Mouse (Mus musculus) intestine, embryonic 16.5 days (tissue): ENCODE data around the gene Alg5. TPM values are rescaled to one million over a fixed set of nuclear protein-coding genes. Genes with fewer than 3 reads are reported as not detected.

Source experiments
- ATAC-seq: fragments of 200-750 bp; cut with Nextera tagmentation; 2 replicates; pipeline ENCODE4 v1.8.0; 2017; ENCODE audit warnings: moderate TSS enrichment, moderate library complexity
- H3K27ac ChIP-seq: fragments of 300-500 bp; sonication (generic); 2 replicates; pipeline ENCODE4 v1.5.1; 2014; ENCODE audit warnings: mild to moderate bottlenecking, low read length
- H3K27me3 ChIP-seq: fragments of 300-500 bp; sonication (generic); replicated peaks from 2 replicates; pipeline ENCODE4 v1.6.1; 2014; ENCODE audit warnings: low read length, control low read depth, mixed read lengths; ENCODE audit not compliant: control insufficient read depth, insufficient read depth
- H3K36me3 ChIP-seq: fragments of 300-500 bp; sonication (generic); 2 replicates; pipeline ENCODE4 v1.6.1; 2014; ENCODE audit warnings: low read length, control low read depth; ENCODE audit not compliant: control insufficient read depth, insufficient read depth
- H3K4me1 ChIP-seq: fragments of 300-500 bp; sonication (generic); 2 replicates; pipeline ENCODE4 v1.6.1; 2014; ENCODE audit warnings: low read length, control low read depth, mixed read lengths; ENCODE audit not compliant: control insufficient read depth, insufficient read depth
- H3K4me2 ChIP-seq: fragments of 300-500 bp; sonication (generic); 2 replicates; pipeline ENCODE4 v1.6.1; 2014; ENCODE audit warnings: low read depth, low read length, control low read depth
- H3K4me3 ChIP-seq: fragments of 300-500 bp; sonication (generic); 2 replicates; pipeline ENCODE4 v1.5.1; 2014; ENCODE audit warnings: mild to moderate bottlenecking, low read length
- H3K9ac ChIP-seq: fragments of 300-500 bp; sonication (generic); 2 replicates; pipeline ENCODE4 v1.6.1; 2014; ENCODE audit warnings: low read depth, low read length
- H3K9me3 ChIP-seq: fragments of 300-500 bp; sonication (generic); 2 replicates; pipeline ENCODE4 v1.6.1; 2016; ENCODE audit warnings: low read length, control low read depth; ENCODE audit not compliant: control insufficient read depth
- WGBS: fragments of 180-500 bp; shearing (Covaris S2); extraction: QIAGEN DNeasy Blood & Tissue Kit; methylation state at CpG from one replicate; pipeline ENCODE4 v1.1.7; 2014; 5-methylcytosine and 5-hydroxymethylcytosine counted together
- polyA plus RNA-seq: library from polyadenylated mRNA; unstranded; fragments of >200 nt; fragmentation: Nextera tagmentation; extraction: Ambion mirVana; gene quantifications from 2 replicates; pipeline ENCODE4 v1.2.1, GENCODE M21; 2015

Alg5 gene
- polyA plus RNA-seq, 1 experiment from 2014 or later = 66.2 TPM

GRCm38 (mm10) chr3:54715461-54715860 lies 19.9 kb upstream of the Alg5 start:
- H3K4me3 ChIP-seq = no peak overlapping the region
- WGBS = 91% methylated on average over 6 of the region's 6 CpGs
- no peaks in the 10 kb centered on the region for H3K9me3 ChIP-seq
- ATAC-seq = no peak
- no peak overlapping the region for H3K9ac ChIP-seq
- H3K27ac ChIP-seq = no peak overlapping the region
- no peaks in the 10 kb centered on the region for H3K4me1 ChIP-seq
- H3K4me2 ChIP-seq = no peak overlapping the region
- H3K27me3 ChIP-seq = no peaks in the 10 kb centered on the region
- H3K36me3 ChIP-seq = peaks cover 12% of the 10 kb centered on the region

- ATAC-seq = no peak
- WGBS = 80% methylated on average over 6 of the region's 6 CpGs
Observed at GRCm38 (mm10) chr3:54717348-54717747, 18.0 kb upstream of the Alg5 start.

GRCm38 (mm10) chr3:54718947-54719346 lies 16.4 kb upstream of the Alg5 start:
- H3K27me3 ChIP-seq = no peaks in the 10 kb centered on the region
- 62% methylated on average over 3 of the region's 3 CpGs for WGBS
- H3K27ac ChIP-seq = no peak overlapping the region
- no peak overlapping the region for H3K4me2 ChIP-seq
- H3K9me3 ChIP-seq = no peaks in the 10 kb centered on the region
- no peak for ATAC-seq
- peaks cover 12% of the 10 kb centered on the region for H3K36me3 ChIP-seq
- H3K4me3 ChIP-seq = no peak overlapping the region
- H3K9ac ChIP-seq = no peak overlapping the region
- H3K4me1 ChIP-seq = no peaks in the 10 kb centered on the region

More at GRCm38 (mm10) chr3:54717348-54717747, 18.0 kb upstream of the Alg5 start:
- Histone ChIP-seq H3K36me3 (peaks cover 12% of the 10 kb centered on the region), H3K4me1 (no peaks in the 10 kb centered on the region), H3K4me3 (no peak overlapping the region), H3K9me3 (no peaks in the 10 kb centered on the region), H3K9ac (no peak overlapping the region), H3K27ac (no peak overlapping the region), H3K27me3 (no peaks in the 10 kb centered on the region), H3K4me2 (no peak overlapping the region)

- Histone ChIP-seq H3K4me1 (no peaks in the 10 kb centered on the region), H3K36me3 (peaks cover 9% of the 10 kb centered on the region)
- 80% methylated on average over 10 of the region's 10 CpGs for WGBS
Observed at GRCm38 (mm10) chr3:54723741-54724500, 11.4 kb upstream of the Alg5 start.

GRCm38 (mm10) chr3:54725344-54725743 lies 10.0 kb upstream of the Alg5 start:
- H3K36me3 ChIP-seq = peaks cover 10% of the 10 kb centered on the region
- ATAC-seq = no peak
- H3K27me3 ChIP-seq = no peaks in the 10 kb centered on the region
- no peak overlapping the region for H3K9ac ChIP-seq
- WGBS = 76% methylated on average over 2 of the region's 2 CpGs
- no peaks in the 10 kb centered on the region for H3K4me1 ChIP-seq
- H3K4me3 ChIP-seq = no peak overlapping the region
- H3K4me2 ChIP-seq = no peak overlapping the region
- H3K27ac ChIP-seq = no peak overlapping the region
- no peaks in the 10 kb centered on the region for H3K9me3 ChIP-seq

More at GRCm38 (mm10) chr3:54723741-54724500, 11.4 kb upstream of the Alg5 start:
- ATAC-seq = no peak
- no peak overlapping the region for H3K4me2 ChIP-seq
- no peak overlapping the region for H3K9ac ChIP-seq
- H3K27me3 ChIP-seq = no peaks in the 10 kb centered on the region
- no peaks in the 10 kb centered on the region for H3K9me3 ChIP-seq
- no peak overlapping the region for H3K4me3 ChIP-seq
- H3K27ac ChIP-seq = no peak overlapping the region

GRCm38 (mm10) chr3:54727588-54727987 lies 7.8 kb upstream of the Alg5 start:
- Histone ChIP-seq H3K36me3 (peaks cover 10% of the 10 kb centered on the region), H3K9me3 (no peaks in the 10 kb centered on the region), H3K4me1 (no peaks in the 10 kb centered on the region), H3K4me2 (no peak overlapping the region), H3K9ac (no peak overlapping the region), H3K27me3 (no peaks in the 10 kb centered on the region), H3K27ac (no peak overlapping the region), H3K4me3 (no peak overlapping the region)
- no peak for ATAC-seq
- 97% methylated on average over 2 of the region's 2 CpGs for WGBS

GRCm38 (mm10) chr3:54728100-54728499 lies 7.2 kb upstream of the Alg5 start:
- WGBS = 90% methylated on average over 6 of the region's 6 CpGs
- Histone ChIP-seq H3K9me3 (no peaks in the 10 kb centered on the region), H3K36me3 (peaks cover 10% of the 10 kb centered on the region), H3K27me3 (no peaks in the 10 kb centered on the region), H3K4me1 (no peaks in the 10 kb centered on the region), H3K27ac (no peak overlapping the region), H3K9ac (no peak overlapping the region), H3K4me2 (no peak overlapping the region), H3K4me3 (no peak overlapping the region)
- ATAC-seq = no peak

- H3K36me3 ChIP-seq = peaks cover 10% of the 10 kb centered on the region
Observed at GRCm38 (mm10) chr3:54731626-54732150, 3.7 kb upstream of the Alg5 start.

GRCm38 (mm10) chr3:54732371-54732770 lies 3.0 kb upstream of the Alg5 start:
- H3K36me3 ChIP-seq = peaks cover 10% of the 10 kb centered on the region
- no peak for ATAC-seq
- no peak overlapping the region for H3K4me2 ChIP-seq
- no peak overlapping the region for H3K27ac ChIP-seq
- whole genome bisulfite sequencing = 84% methylated on average over 4 of the region's 4 CpGs
- peaks cover 3% of the 10 kb centered on the region; the same call in 1 of the 2 replicates for H3K4me1 ChIP-seq
- H3K9ac ChIP-seq = no peak overlapping the region
- no peak overlapping the region for H3K4me3 ChIP-seq
- no peaks in the 10 kb centered on the region for H3K27me3 ChIP-seq
- H3K9me3 ChIP-seq = no peaks in the 10 kb centered on the region

More at GRCm38 (mm10) chr3:54731626-54732150, 3.7 kb upstream of the Alg5 start:
- Histone ChIP-seq H3K4me2 (no peak overlapping the region), H3K4me1 (peaks cover 3% of the 10 kb centered on the region; the same call in 1 of the 2 replicates), H3K27me3 (no peaks in the 10 kb centered on the region), H3K9me3 (no peaks in the 10 kb centered on the region), H3K9ac (no peak overlapping the region), H3K4me3 (no peak overlapping the region), H3K27ac (no peak overlapping the region)
- no peak for ATAC-seq
- 69% methylated on average over 8 of the region's 8 CpGs for WGBS
